ENCODE assay signal across 11 mouse cellular contexts in the genomic region with DNA sequence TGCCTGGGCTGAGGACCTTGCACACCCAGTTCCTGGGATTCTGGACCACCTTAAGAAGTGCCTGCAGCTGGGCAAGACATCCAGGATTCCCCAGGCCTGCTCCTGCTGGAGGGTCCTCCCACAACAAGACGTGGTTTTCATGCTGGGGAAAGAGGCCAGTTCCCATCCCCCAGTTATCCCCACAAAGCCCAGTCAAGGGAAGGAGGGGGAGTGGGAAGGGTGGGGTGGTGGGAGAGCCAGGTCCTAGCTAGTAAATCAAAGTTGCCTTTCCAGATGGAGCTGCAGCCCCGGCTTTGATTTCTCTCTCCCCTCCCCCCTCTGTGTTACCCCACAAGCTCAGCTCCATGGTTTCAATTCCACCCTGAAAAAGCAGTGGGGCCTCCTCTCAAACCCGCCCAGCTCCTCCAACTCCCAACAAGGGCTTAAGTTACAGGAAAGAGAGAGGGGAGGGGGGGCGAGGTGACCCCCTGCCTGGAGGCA. TPM values are rescaled to one million over a fixed set of nuclear protein-coding genes. Genes with fewer than 3 reads are reported as not detected.
DNase-seq lines count a peak whose midpoint lies in the region; ATAC-seq lines count a peak whose summit lies in the region.
"Had no signal": no experiment of that assay in that cellular context is flagged by ENCODE, and none has a peak within 500 bp of the region (broad histone marks: within the 10 kb centered on the region; RNA-seq: fewer than 3 reads in every experiment).

No protein-coding gene starts in this region.

- no peaks in the 10 kb centered on the region for H3K4me1 ChIP-seq in heart, embryonic 16.5 days (ENCODE audit: control insufficient read depth, insufficient read depth, low read length)
- peaks cover 13% of the 10 kb centered on the region for H3K4me1 ChIP-seq in limb, embryonic 11.5 days (ENCODE audit: control insufficient read depth, insufficient read depth, low read length)

- no peaks in the 10 kb centered on the region for H3K36me3 ChIP-seq in heart, embryonic 16.5 days (ENCODE audit: control insufficient read depth, insufficient read depth)
- no peaks in the 10 kb centered on the region for H3K36me3 ChIP-seq in limb, embryonic 11.5 days (ENCODE audit: control insufficient read depth, insufficient read depth, low read length)
- H3K36me3 ChIP-seq: hindbrain, embryonic 15.5 days had no signal

- no peaks in the 10 kb centered on the region for H3K27me3 ChIP-seq in heart, embryonic 16.5 days (ENCODE audit: control insufficient read depth, insufficient read depth, low read length)
- no peaks in the 10 kb centered on the region for H3K27me3 ChIP-seq in limb, embryonic 11.5 days (ENCODE audit: control insufficient read depth, insufficient read depth, low read length)
- H3K27me3 ChIP-seq: hindbrain, embryonic 15.5 days had no signal

- H3K4me2 ChIP-seq in heart, embryonic 16.5 days (ENCODE audit: low read depth, low read length), result no peak overlapping the region
- peak overlapping the region; percentile 21; the same call in 1 of the 2 replicates for H3K4me2 ChIP-seq in limb, embryonic 11.5 days (ENCODE audit: low read depth, severe bottlenecking)
- H3K4me2 ChIP-seq: hindbrain, embryonic 15.5 days had no signal

- no peak overlapping the region for H3K27ac ChIP-seq in heart, embryonic 16.5 days (ENCODE audit: low read length)
- H3K27ac ChIP-seq in limb, embryonic 11.5 days (replicated peaks; ENCODE audit: low read depth, low read length), result peak overlapping the region; percentile 90
- H3K27ac ChIP-seq: hindbrain, embryonic 15.5 days had no signal

- 32% methylated on average over 3 of the region's 4 CpGs for WGBS in heart, embryonic 16.5 days
- 4% methylated on average over 3 of the region's 4 CpGs for WGBS in limb, embryonic 11.5 days

- no peaks in the 10 kb centered on the region for H3K9me3 ChIP-seq in heart, embryonic 16.5 days (replicated peaks; ENCODE audit: control insufficient read depth, low read length)
- no peaks in the 10 kb centered on the region for H3K9me3 ChIP-seq in limb, embryonic 11.5 days (ENCODE audit: control insufficient read depth, low read length)
- H3K9me3 ChIP-seq: hindbrain, embryonic 15.5 days had no signal

- ATAC-seq in heart, embryonic 16.5 days (replicated peaks; ENCODE audit: extremely low read depth, insufficient read depth, low FRiP score), result no peak
- ATAC-seq in limb, embryonic 11.5 days (ENCODE audit: insufficient number of reproducible peaks, low FRiP score, low TSS enrichment, low read depth), result peak; percentile 92

- peak overlapping the region; percentile 11 for H3K9ac ChIP-seq in heart, embryonic 16.5 days (ENCODE audit: low read length)
- H3K9ac ChIP-seq in limb, embryonic 11.5 days (ENCODE audit: low read length), result peak overlapping the region; percentile 41; the same call in 1 of the 2 replicates
- H3K9ac ChIP-seq: hindbrain, embryonic 15.5 days had no signal

- no peak for DNase-seq in heart, adult 9 months (ENCODE audit: low spot score in 2 of 2)
- DNase-seq in retina, postnatal 1 day, result peak; percentile 37
- DNase-seq in retina, embryonic 14.5 days (ENCODE audit: low spot score), result no peak
- peak; percentile 87 for DNase-seq in limb, embryonic 11.5 days (ENCODE audit: low spot score)
- no peak for DNase-seq in cerebellum, adult 11 months
- DNase-seq in adipocyte (ENCODE audit: low spot score), result no peak
- DNase-seq in testis, postnatal 10 days (ENCODE audit: low spot score), result no peak
- DNase-seq: adrenal gland, postnatal 10 days had no signal

- no peak overlapping the region for H3K4me3 ChIP-seq in heart, embryonic 16.5 days (ENCODE audit: low read length)
- no peak overlapping the region for H3K4me3 ChIP-seq in limb, embryonic 11.5 days (ENCODE audit: low read depth, low read length)
- H3K4me3 ChIP-seq: hindbrain, embryonic 15.5 days had no signal

RNA-seq across cellular contexts. Expression of gene Fzd2, which starts 8.8 kb away (rescaled TPM):
- 12.4 and 15.6 TPM in 2 replicates for polyA plus RNA-seq in heart, embryonic 16.5 days (2015; fragmentation: Nextera tagmentation; extraction: Ambion mirVana)
- polyA plus RNA-seq in limb, embryonic 11.5 days (2014; fragmentation: Nextera tagmentation; extraction: Ambion mirVana), result 57.2 and 57.4 TPM in 2 replicates

RNA-seq across cellular contexts. Expression of gene Gm11627, which starts 16.1 kb away (rescaled TPM):
- polyA plus RNA-seq in heart, embryonic 16.5 days (2015; fragmentation: Nextera tagmentation; extraction: Ambion mirVana), result 9.5 and 13.6 TPM in 2 replicates
- polyA plus RNA-seq in limb, embryonic 11.5 days (2014; fragmentation: Nextera tagmentation; extraction: Ambion mirVana), result 3.9 and 4.2 TPM in 2 replicates
- polyA plus RNA-seq: spleen, adult 2 months had no signal

RNA-seq across cellular contexts. Expression of gene Gpatch8, which starts 39.2 kb away (rescaled TPM):
- polyA plus RNA-seq in heart, embryonic 16.5 days (2015; fragmentation: Nextera tagmentation; extraction: Ambion mirVana), result 33.9 and 39.2 TPM in 2 replicates
- 52.9 and 55.0 TPM in 2 replicates for polyA plus RNA-seq in limb, embryonic 11.5 days (2014; fragmentation: Nextera tagmentation; extraction: Ambion mirVana)

Comparison
In these comparisons a context has a peak if more than half of its experiments do, and no peak if none do; other contexts are left out.
1. DNase-seq: peak in retina, postnatal 1 day (single experiment) and limb, embryonic 11.5 days (single experiment); none in heart, adult 9 months (0 of 2), retina, embryonic 14.5 days (single experiment), cerebellum, adult 11 months (single experiment), adipocyte (single experiment) and testis, postnatal 10 days (single experiment).